Mouse (Mus musculus) right cerebral cortex, postnatal 10 days (tissue): ENCODE data around the gene Tex19.2.
"Not testable (repeated sequence)": the region's sequence is repeated elsewhere in the genome, so short reads cannot be mapped to it uniquely, and the experiment has no call there.

Experiments
- DNase-seq, 2 experiments: peaks; one replicate each; pipeline ENCODE4 v3.0.0; 2021; ENCODE audit warnings: low spot score in 2 of 2

The Tex19.2 gene

GRCm38 (mm10) chr11:121111601-121112000 is 6.9 kb downstream of the Tex19.2 start:
- DNase-seq, result no peak

GRCm38 (mm10) chr11:121111051-121111450 is 7.4 kb downstream of the Tex19.2 start:
- no peak for DNase-seq

- DNase-seq, result peak; percentile 70
Measured at GRCm38 (mm10) chr11:121109986-121110385, 8.5 kb downstream of the Tex19.2 start.

- DNase-seq, result no peak
Measured at GRCm38 (mm10) chr11:121108061-121108460, 10.4 kb downstream of the Tex19.2 start.

DNA sequence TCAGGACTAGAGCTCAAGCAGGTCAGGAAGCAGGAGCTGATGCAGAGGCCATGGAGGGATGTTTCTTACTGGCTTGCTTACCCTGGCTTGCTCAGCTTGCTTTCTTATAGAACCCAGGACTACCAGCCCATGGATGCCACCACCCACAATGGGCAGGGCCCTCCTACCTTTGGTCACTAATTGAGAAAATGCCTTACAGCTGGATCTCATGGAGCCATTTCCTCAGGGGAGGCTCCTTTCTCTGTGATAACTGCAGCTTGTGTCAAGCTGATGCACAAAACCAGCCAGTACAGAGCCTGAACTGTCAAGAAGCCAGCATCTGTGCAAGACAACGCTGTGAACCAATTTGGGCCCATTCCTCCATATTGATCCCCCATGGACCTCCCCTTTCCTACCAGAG is 11.2 kb downstream of the Tex19.2 start:
- DNase-seq, result not testable (repeated sequence)

DNA sequence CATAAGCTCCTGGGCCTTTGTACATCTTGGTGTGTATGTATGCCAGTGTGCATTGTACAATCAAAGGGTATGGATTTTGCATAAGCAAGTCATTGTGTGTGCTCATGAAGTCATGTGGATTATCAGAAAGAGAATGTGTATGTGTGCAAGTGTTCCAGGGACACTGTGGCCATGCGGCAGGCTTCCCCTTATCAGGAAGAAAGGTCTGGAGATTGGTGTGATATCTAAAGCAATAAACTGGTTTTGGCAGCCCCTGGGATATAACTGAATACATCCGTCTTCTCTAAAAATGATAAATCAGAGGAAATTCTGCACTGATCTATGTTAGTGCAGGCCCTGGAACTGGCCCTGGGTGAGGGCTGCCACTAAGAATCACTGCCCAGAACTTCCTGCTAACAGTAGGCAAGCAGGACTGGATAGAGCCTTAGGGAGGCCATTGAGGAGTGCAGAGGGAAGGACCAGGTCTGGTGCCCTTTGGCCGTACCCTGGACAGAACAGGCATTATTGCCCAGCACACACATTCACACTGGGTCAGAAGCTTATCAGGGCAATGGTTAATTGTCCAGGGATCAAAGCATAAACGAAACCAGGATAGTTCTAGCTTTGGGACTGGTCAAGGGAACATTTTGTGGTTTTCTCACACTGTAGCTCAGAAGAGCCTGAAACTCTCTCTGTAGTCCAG is 17.2 kb downstream of the Tex19.2 start:
- DNase-seq, result no peak

DNA sequence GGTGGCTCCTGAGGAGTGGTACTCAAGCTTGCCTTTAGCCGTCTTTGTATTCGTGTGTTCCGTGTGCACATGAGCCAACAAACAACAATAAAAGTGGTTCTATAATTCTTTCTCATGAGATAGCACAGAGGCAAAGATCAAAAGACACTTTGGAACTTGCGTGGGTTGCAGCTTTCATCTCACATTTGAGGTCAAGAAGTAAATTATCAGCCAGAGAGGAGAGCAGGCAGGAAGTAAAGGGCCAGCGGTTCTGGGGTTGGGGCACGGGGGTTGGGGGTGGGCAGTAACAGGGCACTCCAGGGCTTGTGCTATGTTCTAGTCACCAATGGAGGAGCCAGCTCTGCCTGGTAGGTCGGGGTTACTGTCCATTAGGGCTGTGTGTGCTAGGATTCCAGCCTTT is 17.8 kb downstream of the Tex19.2 start:
- no peak for DNase-seq

DNA sequence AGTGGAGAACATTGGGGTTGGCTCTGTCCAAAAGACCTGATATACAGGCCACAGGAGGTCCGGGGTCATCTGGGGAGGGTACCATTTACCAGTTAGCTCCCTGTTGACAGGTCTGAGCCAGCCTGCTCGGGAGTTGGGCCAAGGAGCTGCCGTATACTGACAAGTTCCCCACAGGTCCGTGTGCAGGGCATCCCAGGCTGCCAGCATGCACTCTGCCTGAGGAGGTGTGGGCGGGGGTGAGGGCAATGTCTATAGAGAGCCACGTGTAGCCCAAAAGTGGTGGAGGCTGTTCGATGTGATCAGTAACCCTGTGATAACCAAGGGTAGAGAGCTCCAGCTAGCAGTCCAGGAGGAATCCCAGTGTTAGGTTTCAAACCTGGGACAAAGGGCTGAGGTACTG is 18.7 kb downstream of the Tex19.2 start:
- DNase-seq, result no peak

DNA sequence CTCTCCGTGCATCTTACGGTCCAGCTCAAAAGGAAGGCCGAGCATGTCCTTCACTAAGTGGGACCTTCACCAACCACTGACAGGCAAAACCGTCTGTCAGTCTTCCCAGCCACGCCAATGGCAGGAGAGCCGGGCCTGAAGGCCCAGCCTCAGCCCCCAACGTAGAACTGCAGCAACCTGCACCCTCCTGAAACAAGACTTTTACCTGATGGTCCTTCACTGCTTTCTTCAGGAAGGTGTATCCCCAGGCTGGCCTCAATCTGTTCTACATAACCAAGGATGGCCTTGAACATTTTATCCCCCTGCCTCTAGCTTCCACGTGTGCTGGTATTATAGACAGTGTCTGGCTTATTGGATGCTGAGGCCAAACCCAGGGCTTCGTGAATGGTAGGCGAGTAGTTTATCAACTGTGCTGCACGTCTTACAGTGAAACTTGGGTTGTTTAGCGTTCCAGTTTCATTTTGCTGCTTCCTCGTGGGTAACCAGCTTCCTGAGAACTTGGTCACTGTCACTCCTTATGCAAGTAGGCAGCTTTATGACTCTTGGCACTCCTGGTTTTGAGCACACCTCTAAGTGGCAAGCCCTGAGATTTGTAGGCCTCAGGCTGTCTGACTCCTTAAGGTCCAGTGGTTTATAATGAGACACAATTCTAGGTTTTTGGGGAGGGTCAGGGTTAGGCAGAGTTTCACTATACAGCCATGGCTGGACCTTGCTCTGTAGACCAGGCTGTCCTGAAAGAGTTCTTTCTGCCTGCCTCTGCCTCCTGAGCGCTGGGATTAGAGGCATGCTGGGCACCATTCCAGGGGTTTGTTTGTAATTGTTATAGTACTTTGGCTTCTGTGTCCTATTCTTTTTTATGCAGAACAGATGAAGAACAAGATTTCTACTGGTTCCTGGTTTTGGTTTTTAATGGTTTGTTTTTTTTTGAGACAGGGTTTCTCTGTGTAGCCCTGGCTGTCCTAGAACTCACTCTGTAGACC is 25.6 kb downstream of the Tex19.2 start:
- no peak for DNase-seq

DNA sequence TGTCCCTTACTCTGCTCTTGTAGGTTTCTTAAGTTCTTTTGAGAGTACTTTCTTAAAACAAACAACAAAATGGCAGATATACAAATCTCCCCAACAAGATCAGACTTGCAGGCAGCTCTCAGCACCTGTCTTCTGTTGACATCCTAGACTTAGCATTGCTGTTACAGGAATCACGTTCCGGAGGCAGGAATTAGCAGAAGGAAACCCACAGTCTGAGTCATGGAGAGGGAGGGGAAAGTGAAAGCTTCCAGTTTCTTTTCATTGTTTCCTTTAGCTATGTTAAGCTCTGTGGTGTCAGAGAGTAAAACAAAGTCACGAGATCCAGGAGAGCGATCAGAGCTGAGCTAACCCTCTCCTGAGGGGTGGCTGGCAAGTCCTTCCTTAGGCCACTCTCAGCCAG is 27.5 kb downstream of the Tex19.2 start:
- DNase-seq, result no peak

DNA sequence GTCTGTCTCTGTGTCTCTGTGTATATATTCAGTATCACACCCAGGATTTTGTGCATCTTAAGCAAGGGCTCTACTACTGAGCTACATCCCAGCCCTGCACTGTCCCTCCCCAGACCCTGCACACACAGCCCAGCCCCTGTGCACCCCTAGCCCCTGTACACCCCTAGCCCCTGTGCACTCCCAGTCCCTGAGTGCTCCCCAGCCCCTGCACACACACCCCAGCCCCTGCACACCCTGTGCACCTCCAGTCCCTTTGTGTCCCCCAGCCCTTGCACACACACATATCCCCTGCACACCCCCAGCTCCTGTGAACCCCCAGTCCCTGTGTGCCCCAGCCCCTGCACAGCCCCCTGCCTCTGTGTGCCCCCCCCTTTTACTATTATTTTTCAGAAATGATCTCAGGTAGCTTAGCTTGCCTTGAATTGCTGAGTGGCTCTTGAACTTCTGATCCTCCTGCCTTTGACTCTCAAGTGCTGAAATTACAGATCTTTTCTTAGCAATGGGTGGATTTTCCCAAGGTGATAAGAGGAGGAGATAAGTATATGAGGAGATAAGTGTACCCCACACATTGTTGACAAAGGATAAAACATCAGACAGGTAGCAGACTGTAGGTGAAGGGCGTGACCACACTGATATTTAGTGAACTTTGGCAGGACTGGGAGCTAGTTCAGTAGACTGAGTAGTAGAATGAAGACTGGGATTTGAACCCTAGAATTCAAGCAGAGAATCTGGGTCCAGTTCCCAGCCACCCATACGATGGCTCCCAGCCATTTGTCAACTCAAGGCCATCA is 28.5 kb downstream of the Tex19.2 start:
- DNase-seq, result no peak

GRCm38 (mm10) chr11:121088997-121089396 is 29.5 kb downstream of the Tex19.2 start:
- no peak for DNase-seq

GRCm38 (mm10) chr11:121086296-121086695 is 32.2 kb downstream of the Tex19.2 start:
- no peak for DNase-seq

- DNase-seq, result no peak
Measured at GRCm38 (mm10) chr11:121085181-121085580, 33.3 kb downstream of the Tex19.2 start.

DNA sequence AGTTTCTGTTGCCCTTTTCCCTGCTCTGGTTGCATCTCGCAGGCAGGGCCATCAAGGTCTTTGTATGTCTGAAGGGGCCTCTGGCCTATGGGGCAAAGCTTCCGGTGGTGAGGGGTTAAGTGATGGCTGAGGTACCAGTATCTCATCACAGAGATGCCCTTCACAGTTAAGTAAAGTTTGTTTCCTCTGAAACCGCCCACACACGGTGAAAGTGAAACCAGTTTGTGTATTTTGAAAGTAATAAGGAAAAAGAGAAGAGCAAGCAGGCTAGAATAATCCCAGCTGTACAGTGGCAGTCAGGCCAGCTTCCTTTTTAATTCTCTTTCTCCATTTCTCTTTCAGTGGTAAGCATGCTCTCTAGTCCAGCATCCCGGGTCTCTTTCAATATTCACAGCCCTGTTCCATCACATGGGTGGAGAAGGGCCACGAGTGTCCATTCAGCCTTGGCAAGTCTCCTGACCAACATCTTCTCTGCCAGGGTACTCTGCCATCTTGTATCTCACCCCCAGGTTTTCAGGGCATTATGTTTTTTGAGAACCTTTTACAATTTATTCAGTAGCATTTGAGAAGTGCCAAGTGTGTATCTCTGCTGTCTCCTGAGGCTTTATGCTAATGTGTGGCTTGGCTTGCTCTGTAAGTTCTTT is 35.5 kb downstream of the Tex19.2 start:
- DNase-seq, result no peak

DNA sequence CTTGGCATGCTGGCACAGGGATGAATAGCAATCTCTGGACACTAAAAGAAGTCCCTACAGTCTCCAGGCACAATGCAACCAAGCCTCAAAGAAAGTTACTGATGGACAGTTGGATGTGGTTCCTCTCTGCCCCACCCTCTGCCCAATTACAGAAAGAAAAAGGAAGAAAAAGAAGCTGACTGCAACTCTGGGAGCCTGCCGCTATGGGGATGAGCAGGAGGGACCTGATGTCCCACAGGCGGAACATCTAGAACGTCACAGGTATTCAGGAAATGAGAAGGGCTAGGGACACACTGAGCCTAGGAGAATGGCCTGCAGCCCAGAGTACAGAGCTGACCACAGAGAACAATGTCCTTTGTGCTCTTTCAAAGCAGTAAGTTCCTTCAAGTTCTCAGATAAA is 36.2 kb downstream of the Tex19.2 start:
- DNase-seq, result no peak

GRCm38 (mm10) chr11:121081120-121081519 is 37.4 kb downstream of the Tex19.2 start, which contains the start of gene Sectm1a:
Gene Sectm1a (minus strand): TSS chr11:121081220.
- DNase-seq, result no peak

GRCm38 (mm10) chr11:121080330-121080729 is 38.1 kb downstream of the Tex19.2 start:
- DNase-seq, result no peak

GRCm38 (mm10) chr11:121075655-121076054 is 42.8 kb downstream of the Tex19.2 start:
- no peak for DNase-seq

DNA sequence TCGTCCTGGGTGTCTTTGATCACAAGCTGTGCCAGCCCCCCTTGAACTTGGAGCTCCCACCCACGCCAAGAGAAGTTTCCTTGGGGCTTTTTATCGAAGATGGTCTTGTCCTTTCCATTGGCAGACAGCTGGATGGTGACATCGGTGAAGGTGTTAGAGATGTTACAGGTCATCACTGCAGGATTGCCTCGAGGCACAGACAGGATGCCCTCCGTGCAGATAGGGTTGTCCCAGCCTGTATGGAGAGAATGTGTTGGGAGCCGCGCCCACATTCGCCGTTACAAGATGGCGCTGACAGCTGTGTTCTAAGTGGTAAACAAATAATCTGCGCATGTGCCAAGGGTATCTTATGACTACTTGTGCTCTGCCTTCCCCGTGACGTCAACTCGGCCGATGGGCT is 48.8 kb downstream of the Tex19.2 start:
- not testable (repeated sequence) for DNase-seq

GRCm38 (mm10) chr11:121067895-121068294 is 50.6 kb downstream of the Tex19.2 start:
- DNase-seq, result no peak
